Mouse (Mus musculus): Measurements from ENCODE around the gene Btbd17. TPM values are rescaled to one million over a fixed set of nuclear protein-coding genes. Genes with fewer than 3 reads are reported as not detected.

The Btbd17 gene
- polyA plus RNA-seq, 1 experiment from 2014 or later: 1.4 TPM

- ATAC-seq: no peak
- no peak within 1 kb of the TSS for H3K4me3 ChIP-seq (replicated peaks)
- no peak within 1 kb of the TSS for H3K9ac ChIP-seq
- H3K27ac ChIP-seq: no peak within 1 kb of the TSS
- H3K4me2 ChIP-seq (replicated peaks): no peak within 1 kb of the TSS
- 92% methylated on average over 3 of the region's 3 CpGs for WGBS
- no peaks in the 10 kb centered on the region for H3K36me3 ChIP-seq
- H3K27me3 ChIP-seq (replicated peaks): peaks cover 8% of the 10 kb centered on the region
- H3K9me3 ChIP-seq: no peaks in the 10 kb centered on the region
- H3K4me1 ChIP-seq (replicated peaks): peaks cover 23% of the 10 kb centered on the region; the same call in 1 of the 2 replicates
Observed at GRCm38 (mm10) chr11:114798624-114799023, 2.9 kb upstream of the Btbd17 start, which contains the start of gene Gpr142. Gpr142 (plus strand) TSS chr11:114798924.

- no peak overlapping the region for H3K9ac ChIP-seq
- H3K9me3 ChIP-seq: no peaks in the 10 kb centered on the region
- peaks cover 20% of the 10 kb centered on the region; the same call in 1 of the 2 replicates for H3K4me1 ChIP-seq (replicated peaks)
- no peak for ATAC-seq
- H3K4me3 ChIP-seq (replicated peaks): no peak overlapping the region
- H3K27me3 ChIP-seq (replicated peaks): peaks cover 14% of the 10 kb centered on the region
- H3K4me2 ChIP-seq (replicated peaks): no peak overlapping the region
- no peaks in the 10 kb centered on the region for H3K36me3 ChIP-seq
- WGBS: 79% methylated on average over 3 of the region's 3 CpGs
- no peak overlapping the region for H3K27ac ChIP-seq
Observed at GRCm38 (mm10) chr11:114797981-114798380, 2.2 kb upstream of the Btbd17 start.

GRCm38 (mm10) chr11:114797176-114797575, 1.4 kb upstream of the Btbd17 start:
- Histone ChIP-seq H3K9ac (no peak overlapping the region), H3K4me1 (replicated peaks) (peaks cover 16% of the 10 kb centered on the region), H3K4me3 (replicated peaks) (no peak overlapping the region), H3K27me3 (replicated peaks) (peaks cover 22% of the 10 kb centered on the region), H3K9me3 (no peaks in the 10 kb centered on the region), H3K4me2 (replicated peaks) (no peak overlapping the region), H3K27ac (no peak overlapping the region), H3K36me3 (no peaks in the 10 kb centered on the region)
- ATAC-seq: no peak
- WGBS: 91% methylated on average over 7 of the region's 7 CpGs

- H3K4me1 ChIP-seq (replicated peaks): peaks cover 25% of the 10 kb centered on the region
- no peaks in the 10 kb centered on the region for H3K36me3 ChIP-seq
- H3K27me3 ChIP-seq (replicated peaks): peaks cover 41% of the 10 kb centered on the region
- H3K27ac ChIP-seq: no peak overlapping the region
- WGBS: 3% methylated on average over 7 of the region's 7 CpGs
- H3K4me3 ChIP-seq (replicated peaks): peak overlapping the region; percentile 32
- peak; percentile 78 for ATAC-seq
- H3K9me3 ChIP-seq: no peaks in the 10 kb centered on the region
- peak overlapping the region; percentile 72 for H3K4me2 ChIP-seq (replicated peaks)
- H3K9ac ChIP-seq: no peak overlapping the region
Observed at GRCm38 (mm10) chr11:114795231-114795746, 456 bp downstream of the Btbd17 start.

- H3K27ac ChIP-seq: no peak overlapping the region
- H3K4me2 ChIP-seq (replicated peaks): no peak overlapping the region
- no peak overlapping the region for H3K4me3 ChIP-seq (replicated peaks)
- H3K4me1 ChIP-seq (replicated peaks): peaks cover 25% of the 10 kb centered on the region
- H3K9ac ChIP-seq: no peak overlapping the region
- H3K27me3 ChIP-seq (replicated peaks): peaks cover 47% of the 10 kb centered on the region
- 66% methylated on average over 4 of the region's 4 CpGs for WGBS
- H3K9me3 ChIP-seq: no peaks in the 10 kb centered on the region
- no peaks in the 10 kb centered on the region for H3K36me3 ChIP-seq
- no peak for ATAC-seq
Observed at GRCm38 (mm10) chr11:114794691-114795090, 1.1 kb downstream of the Btbd17 start.

GRCm38 (mm10) chr11:114793868-114794545, 1.7 kb downstream of the Btbd17 start:
- Histone ChIP-seq H3K36me3 (no peaks in the 10 kb centered on the region), H3K27me3 (replicated peaks) (peaks cover 54% of the 10 kb centered on the region)

GRCm38 (mm10) chr11:114792931-114793494, 2.7 kb downstream of the Btbd17 start:
- Histone ChIP-seq H3K27ac (no peak overlapping the region), H3K9me3 (no peaks in the 10 kb centered on the region), H3K27me3 (replicated peaks) (peaks cover 61% of the 10 kb centered on the region), H3K36me3 (no peaks in the 10 kb centered on the region), H3K4me2 (replicated peaks) (no peak overlapping the region), H3K4me1 (replicated peaks) (peaks cover 28% of the 10 kb centered on the region), H3K4me3 (replicated peaks) (no peak overlapping the region), H3K9ac (no peak overlapping the region)
- ATAC-seq: no peak
- 50% methylated on average over 5 of the region's 5 CpGs for WGBS

More at GRCm38 (mm10) chr11:114793868-114794545, 1.7 kb downstream of the Btbd17 start:
- H3K9ac ChIP-seq: no peak overlapping the region
- no peak for ATAC-seq
- no peaks in the 10 kb centered on the region for H3K9me3 ChIP-seq
- no peak overlapping the region for H3K4me2 ChIP-seq (replicated peaks)
- H3K4me3 ChIP-seq (replicated peaks): no peak overlapping the region
- H3K4me1 ChIP-seq (replicated peaks): peaks cover 28% of the 10 kb centered on the region
- 65% methylated on average over 19 of the region's 19 CpGs for WGBS
- H3K27ac ChIP-seq: no peak overlapping the region

GRCm38 (mm10) chr11:114791891-114792411, 3.8 kb downstream of the Btbd17 start:
- WGBS: under 1% methylated on average over 58 of the region's 59 CpGs

GRCm38 (mm10) chr11:114791351-114791889, 4.3 kb downstream of the Btbd17 start:
- H3K4me1 ChIP-seq (replicated peaks): peaks cover 30% of the 10 kb centered on the region

More at GRCm38 (mm10) chr11:114791891-114792411, 3.8 kb downstream of the Btbd17 start:
- Histone ChIP-seq H3K4me2 (replicated peaks) (peak overlapping the region; percentile 89), H3K9ac (peak overlapping the region; percentile 26; the same call in 1 of the 2 replicates), H3K9me3 (no peaks in the 10 kb centered on the region), H3K27ac (no peak overlapping the region), H3K4me3 (replicated peaks) (peak overlapping the region; percentile 41), H3K27me3 (replicated peaks) (peaks cover 68% of the 10 kb centered on the region), H3K36me3 (no peaks in the 10 kb centered on the region), H3K4me1 (replicated peaks) (peaks cover 28% of the 10 kb centered on the region)
- no peak for ATAC-seq

GRCm38 (mm10) chr11:114790841-114791240, 4.9 kb downstream of the Btbd17 start:
- H3K4me1 ChIP-seq (replicated peaks): peaks cover 30% of the 10 kb centered on the region
- no peak for ATAC-seq
- no peak overlapping the region for H3K27ac ChIP-seq
- 23% methylated on average over 4 of the region's 4 CpGs for WGBS
- H3K4me2 ChIP-seq (replicated peaks): no peak overlapping the region
- no peaks in the 10 kb centered on the region for H3K36me3 ChIP-seq
- peaks cover 79% of the 10 kb centered on the region for H3K27me3 ChIP-seq (replicated peaks)
- H3K4me3 ChIP-seq (replicated peaks): no peak overlapping the region
- H3K9ac ChIP-seq: no peak overlapping the region
- H3K9me3 ChIP-seq: no peaks in the 10 kb centered on the region

More at GRCm38 (mm10) chr11:114791351-114791889, 4.3 kb downstream of the Btbd17 start:
- H3K9ac ChIP-seq: peak overlapping the region; percentile 26; the same call in 1 of the 2 replicates
- ATAC-seq: no peak
- no peak overlapping the region for H3K27ac ChIP-seq
- peak overlapping the region; percentile 89 for H3K4me2 ChIP-seq (replicated peaks)
- H3K36me3 ChIP-seq: no peaks in the 10 kb centered on the region
- peaks cover 73% of the 10 kb centered on the region for H3K27me3 ChIP-seq (replicated peaks)
- H3K9me3 ChIP-seq: no peaks in the 10 kb centered on the region
- peak overlapping the region; percentile 41 for H3K4me3 ChIP-seq (replicated peaks)
- 2% methylated on average over 50 of the region's 50 CpGs for WGBS

GRCm38 (mm10) chr11:114790171-114790570, 5.6 kb downstream of the Btbd17 start:
- Histone ChIP-seq H3K4me2 (replicated peaks) (no peak overlapping the region), H3K27me3 (replicated peaks) (peaks cover 86% of the 10 kb centered on the region), H3K9ac (no peak overlapping the region), H3K4me1 (replicated peaks) (peaks cover 25% of the 10 kb centered on the region), H3K36me3 (no peaks in the 10 kb centered on the region), H3K9me3 (no peaks in the 10 kb centered on the region), H3K27ac (no peak overlapping the region), H3K4me3 (replicated peaks) (no peak overlapping the region)
- no peak for ATAC-seq
- WGBS: 69% methylated on average over 12 of the region's 12 CpGs

- Histone ChIP-seq H3K4me3 (replicated peaks) (no peak overlapping the region), H3K4me2 (replicated peaks) (no peak overlapping the region), H3K4me1 (replicated peaks) (peaks cover 21% of the 10 kb centered on the region), H3K9me3 (no peaks in the 10 kb centered on the region), H3K27me3 (replicated peaks) (peaks cover 90% of the 10 kb centered on the region), H3K27ac (no peak overlapping the region), H3K36me3 (no peaks in the 10 kb centered on the region), H3K9ac (no peak overlapping the region)
- no peak for ATAC-seq
- WGBS: 55% methylated on average over 9 of the region's 9 CpGs
Observed at GRCm38 (mm10) chr11:114789716-114790115, 6.0 kb downstream of the Btbd17 start.

Measured in intestine, embryonic 15.5 days (tissue).